24 mouse cellular contexts compared by ENCODE assay signal in the genomic region with DNA sequence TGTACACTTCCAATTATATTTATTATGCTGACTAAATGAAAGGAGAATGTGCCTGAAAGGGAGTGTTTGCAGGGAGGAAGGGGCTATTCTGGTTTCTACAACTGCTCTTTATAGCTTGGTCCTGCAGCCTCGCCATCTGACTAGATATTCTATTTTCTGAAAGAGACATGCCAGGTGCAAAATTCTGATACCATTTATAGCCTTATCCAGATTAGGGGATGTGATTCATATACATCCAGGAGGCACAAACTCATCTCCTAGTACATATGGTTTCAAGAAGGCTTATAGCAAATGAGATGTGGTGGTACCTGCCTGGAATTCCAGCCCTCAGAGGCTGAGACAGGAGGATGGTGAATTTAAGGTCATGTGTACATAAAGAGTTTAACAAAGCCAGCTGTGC.
DNase-seq lines count a peak whose midpoint lies in the region; ATAC-seq lines count a peak whose summit lies in the region.
"Had no signal": no experiment of that assay in that cellular context is flagged by ENCODE, and none has a peak within 500 bp of the region (broad histone marks: within the 10 kb centered on the region; RNA-seq: fewer than 3 reads in every experiment).

No protein-coding gene starts in this region.

- H3K4me2 ChIP-seq in embryonic facial prominence, embryonic 14.5 days (ENCODE audit: low read depth, low read length), result no peak overlapping the region
- no peak overlapping the region for H3K4me2 ChIP-seq in hindbrain, embryonic 12.5 days (replicated peaks)
- no peak overlapping the region for H3K4me2 ChIP-seq in hindbrain, embryonic 16.5 days (ENCODE audit: low read length)
- H3K4me2 ChIP-seq: embryonic facial prominence, embryonic 12.5 days; forebrain, embryonic 12.5 days; forebrain, embryonic 15.5 days; heart, embryonic 13.5 days had no signal

- H3K9ac ChIP-seq in embryonic facial prominence, embryonic 14.5 days (ENCODE audit: low read depth, low read length), result 0 out of 2 replicates have a peak overlapping the region, but pooled peaks have one; percentile 14
- H3K9ac ChIP-seq in hindbrain, embryonic 12.5 days, result no peak overlapping the region
- no peak overlapping the region for H3K9ac ChIP-seq in hindbrain, embryonic 16.5 days (ENCODE audit: low read depth, low read length)
- H3K9ac ChIP-seq: embryonic facial prominence, embryonic 12.5 days; forebrain, embryonic 12.5 days; forebrain, embryonic 15.5 days; heart, embryonic 13.5 days had no signal

- no peak overlapping the region for H3K4me3 ChIP-seq in embryonic facial prominence, embryonic 14.5 days (ENCODE audit: low read depth, low read length)
- H3K4me3 ChIP-seq in embryonic facial prominence, embryonic 10.5 days, result no peak overlapping the region
- no peak overlapping the region for H3K4me3 ChIP-seq in hindbrain, embryonic 12.5 days
- no peak overlapping the region for H3K4me3 ChIP-seq in hindbrain, embryonic 16.5 days (ENCODE audit: low read length)
- H3K4me3 ChIP-seq: embryonic facial prominence, embryonic 12.5 days; erythroblast, embryonic 14.5 days; forebrain, embryonic 12.5 days; forebrain, embryonic 15.5 days; heart, adult 2 months; heart, embryonic 10.5 days; heart, embryonic 13.5 days had no signal

- no peak for ATAC-seq in embryonic facial prominence, embryonic 14.5 days (ENCODE audit: low read depth)
- ATAC-seq in hindbrain, embryonic 12.5 days (ENCODE audit: low FRiP score), result no peak
- no peak for ATAC-seq in hindbrain, embryonic 16.5 days
- ATAC-seq: activated CD4-positive, CD25-positive, alpha-beta regulatory T cell, adult 4 months had no signal

- no peak for DNase-seq in embryonic facial prominence, embryonic 14.5 days (ENCODE audit: low spot score)
- no peak for DNase-seq in embryonic facial prominence, embryonic 10.5 days (ENCODE audit: low spot score)
- peak; percentile 12 for DNase-seq in right cerebral cortex, adult 18-20 months
- DNase-seq in right cerebral cortex, postnatal 14 days, result no peak
- DNase-seq in ovary, postnatal 36 days (ENCODE audit: low spot score), result no peak
- DNase-seq: adrenal gland, adult 8-10 months; adrenal gland, postnatal 25 days; cerebellum, adult 18-20 months; cerebellum, adult 9-10 months; cerebellum, postnatal 14 days; gastrocnemius, postnatal 10 days; gastrocnemius, postnatal 36 days; heart, adult 2 months; heart, postnatal 14 days; heart, postnatal 4 days had no signal

- WGBS in embryonic facial prominence, embryonic 14.5 days, result 81% methylated on average over 1 of the region's 1 CpGs
- WGBS in embryonic facial prominence, embryonic 10.5 days, result 90% methylated on average over 1 of the region's 1 CpGs
- 87% methylated on average over 1 of the region's 1 CpGs for WGBS in hindbrain, embryonic 12.5 days
- WGBS in hindbrain, embryonic 16.5 days, result 75% methylated on average over 1 of the region's 1 CpGs

- no peaks in the 10 kb centered on the region for H3K27me3 ChIP-seq in embryonic facial prominence, embryonic 14.5 days (replicated peaks; ENCODE audit: control insufficient read depth, insufficient read depth, low read length)
- no peaks in the 10 kb centered on the region for H3K27me3 ChIP-seq in embryonic facial prominence, embryonic 10.5 days (replicated peaks; ENCODE audit: low read depth, poor library complexity, severe bottlenecking)
- H3K27me3 ChIP-seq in hindbrain, embryonic 12.5 days, result no peaks in the 10 kb centered on the region
- H3K27me3 ChIP-seq in hindbrain, embryonic 16.5 days (replicated peaks; ENCODE audit: control insufficient read depth, insufficient read depth, low read length), result no peaks in the 10 kb centered on the region
- H3K27me3 ChIP-seq: embryonic facial prominence, embryonic 12.5 days; forebrain, embryonic 12.5 days; forebrain, embryonic 15.5 days; heart, embryonic 13.5 days had no signal

- H3K36me3 ChIP-seq in embryonic facial prominence, embryonic 14.5 days (ENCODE audit: control insufficient read depth, insufficient read depth, low read length), result no peaks in the 10 kb centered on the region
- no peaks in the 10 kb centered on the region for H3K36me3 ChIP-seq in embryonic facial prominence, embryonic 10.5 days (replicated peaks)
- no peaks in the 10 kb centered on the region for H3K36me3 ChIP-seq in hindbrain, embryonic 12.5 days
- no peaks in the 10 kb centered on the region for H3K36me3 ChIP-seq in hindbrain, embryonic 16.5 days (ENCODE audit: control insufficient read depth, insufficient read depth, low read length)
- H3K36me3 ChIP-seq: embryonic facial prominence, embryonic 12.5 days; forebrain, embryonic 12.5 days; forebrain, embryonic 15.5 days; heart, embryonic 10.5 days; heart, embryonic 13.5 days had no signal

- H3K4me1 ChIP-seq in embryonic facial prominence, embryonic 14.5 days (ENCODE audit: control insufficient read depth, insufficient read depth, low read length), result no peaks in the 10 kb centered on the region
- H3K4me1 ChIP-seq in embryonic facial prominence, embryonic 10.5 days, result no peaks in the 10 kb centered on the region; the same call in 1 of the 2 replicates
- no peaks in the 10 kb centered on the region for H3K4me1 ChIP-seq in hindbrain, embryonic 12.5 days
- peaks cover 3% of the 10 kb centered on the region for H3K4me1 ChIP-seq in hindbrain, embryonic 16.5 days (ENCODE audit: control insufficient read depth, insufficient read depth, low read depth, low read length)
- H3K4me1 ChIP-seq: embryonic facial prominence, embryonic 12.5 days; heart, embryonic 10.5 days; heart, embryonic 13.5 days had no signal

- no peak overlapping the region for H3K27ac ChIP-seq in embryonic facial prominence, embryonic 14.5 days (replicated peaks; ENCODE audit: low read depth, low read length)
- no peak overlapping the region for H3K27ac ChIP-seq in embryonic facial prominence, embryonic 10.5 days (replicated peaks)
- H3K27ac ChIP-seq in hindbrain, embryonic 12.5 days, result 0 out of 2 replicates have a peak overlapping the region, but pooled peaks have one; percentile 2
- H3K27ac ChIP-seq in hindbrain, embryonic 16.5 days (ENCODE audit: low read depth, low read length), result no peak overlapping the region
- H3K27ac ChIP-seq: embryonic facial prominence, embryonic 12.5 days; forebrain, embryonic 12.5 days; forebrain, embryonic 15.5 days; heart, adult 2 months; heart, embryonic 10.5 days; heart, embryonic 13.5 days had no signal

- H3K9me3 ChIP-seq in embryonic facial prominence, embryonic 14.5 days (ENCODE audit: control insufficient read depth, low read length), result peaks cover 7% of the 10 kb centered on the region; the same call in 1 of the 2 replicates
- no peaks in the 10 kb centered on the region for H3K9me3 ChIP-seq in embryonic facial prominence, embryonic 10.5 days
- no peaks in the 10 kb centered on the region for H3K9me3 ChIP-seq in hindbrain, embryonic 12.5 days (replicated peaks)
- H3K9me3 ChIP-seq in hindbrain, embryonic 16.5 days (ENCODE audit: control insufficient read depth, low read length), result no peaks in the 10 kb centered on the region
- H3K9me3 ChIP-seq: embryonic facial prominence, embryonic 12.5 days; forebrain, embryonic 15.5 days; heart, embryonic 10.5 days had no signal
